Comparison of ENCODE assay signal across 16 mouse cellular contexts in the genomic region with DNA sequence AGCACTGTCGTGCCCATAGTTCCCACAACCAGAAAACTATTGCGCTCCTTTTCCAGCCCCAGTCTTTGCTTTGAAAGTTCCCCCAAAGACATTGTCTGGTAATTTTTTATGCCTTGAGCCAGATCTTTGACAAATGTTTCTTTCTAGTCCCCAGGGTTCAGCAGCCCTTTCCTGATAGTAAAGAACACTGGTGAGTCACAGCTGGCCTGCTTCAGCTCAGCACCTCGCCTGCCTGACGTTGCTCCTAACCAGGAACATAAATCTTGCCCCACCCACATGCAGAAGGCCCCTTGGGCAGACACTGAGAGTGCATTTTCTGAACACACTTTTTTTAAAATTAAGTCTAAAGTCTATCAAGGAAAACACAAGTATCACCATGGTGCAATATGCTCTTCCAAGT. TPM values are rescaled to one million over a fixed set of nuclear protein-coding genes. Genes with fewer than 3 reads are reported as not detected.
DNase-seq lines count a peak whose midpoint lies in the region; ATAC-seq and TF ChIP-seq lines count a peak whose summit lies in the region.
"Had no signal": no experiment of that assay in that cellular context is flagged by ENCODE, and none has a peak within 500 bp of the region (broad histone marks: within the 10 kb centered on the region; RNA-seq: fewer than 3 reads in every experiment).

No protein-coding gene starts in this region.

- H3K27me3 ChIP-seq in lung, embryonic 14.5 days (ENCODE audit: insufficient read depth, low read length), result no peaks in the 10 kb centered on the region
- no peaks in the 10 kb centered on the region for H3K27me3 ChIP-seq in midbrain, embryonic 14.5 days (ENCODE audit: control insufficient read depth, insufficient read depth, low read length)
- H3K27me3 ChIP-seq: neural tube, embryonic 13.5 days had no signal

- H3K4me3 ChIP-seq in lung, embryonic 14.5 days (ENCODE audit: low read depth, low read length), result no peak overlapping the region
- H3K4me3 ChIP-seq in midbrain, embryonic 14.5 days (replicated peaks; ENCODE audit: low read depth, low read length), result no peak overlapping the region
- H3K4me3 ChIP-seq: limb, embryonic 13.5 days; neural tube, embryonic 13.5 days had no signal

- no peak overlapping the region; the same call in 1 of the 2 replicates for H3K4me2 ChIP-seq in lung, embryonic 14.5 days
- no peak overlapping the region for H3K4me2 ChIP-seq in midbrain, embryonic 14.5 days (ENCODE audit: low read length)
- H3K4me2 ChIP-seq: limb, embryonic 13.5 days; neural tube, embryonic 13.5 days had no signal

- 18% methylated on average over 4 of the region's 4 CpGs for WGBS in lung, embryonic 14.5 days
- 67% methylated on average over 4 of the region's 4 CpGs for WGBS in midbrain, embryonic 14.5 days

- no peak overlapping the region for H3K9ac ChIP-seq in lung, embryonic 14.5 days
- no peak overlapping the region for H3K9ac ChIP-seq in midbrain, embryonic 14.5 days (replicated peaks; ENCODE audit: low read length)
- H3K9ac ChIP-seq: limb, embryonic 13.5 days; neural tube, embryonic 13.5 days had no signal

- no peaks in the 10 kb centered on the region for H3K36me3 ChIP-seq in lung, embryonic 14.5 days (ENCODE audit: insufficient read depth)
- H3K36me3 ChIP-seq in midbrain, embryonic 14.5 days (ENCODE audit: control insufficient read depth, insufficient read depth, low read length), result no peaks in the 10 kb centered on the region
- H3K36me3 ChIP-seq: limb, embryonic 13.5 days; neural tube, embryonic 13.5 days had no signal

- no peaks in the 10 kb centered on the region for H3K9me3 ChIP-seq in lung, embryonic 14.5 days (ENCODE audit: low read depth, low read length)
- H3K9me3 ChIP-seq in midbrain, embryonic 14.5 days (ENCODE audit: control insufficient read depth, low read length), result no peaks in the 10 kb centered on the region
- H3K9me3 ChIP-seq: limb, embryonic 13.5 days; neural tube, embryonic 13.5 days had no signal

- intact Hi-C loops in left cerebral cortex, postnatal 14 days (cut with DNase I), result no loop called here

- H3K27ac ChIP-seq in lung, embryonic 14.5 days (ENCODE audit: low read depth), result peak overlapping the region; percentile 89
- H3K27ac ChIP-seq in midbrain, embryonic 14.5 days (replicated peaks; ENCODE audit: low read depth, low read length), result no peak overlapping the region
- H3K27ac ChIP-seq: limb, embryonic 13.5 days; neural tube, embryonic 13.5 days had no signal

- peak; percentile 21 to 52 for DNase-seq in adrenal gland, postnatal 36 days
- no peak for DNase-seq in adrenal gland, postnatal 10 days
- peak; percentile 9 to 44 for DNase-seq in urinary bladder, postnatal 36 days (ENCODE audit: low spot score in 2 of 2)
- DNase-seq in urinary bladder, postnatal 10 days (ENCODE audit: low spot score), result no peak
- DNase-seq in lung, embryonic 14.5 days, result peak; percentile 86
- no peak for DNase-seq in midbrain, embryonic 14.5 days
- DNase-seq in left cerebral cortex, postnatal 14 days (ENCODE audit: low spot score in 2 of 2), result no peak
- no peak for DNase-seq in Muller cell, postnatal 12 days (ENCODE audit: inconsistent ontology term)
- DNase-seq: B cell, adult 2 months; cerebellum, postnatal 25 days; gastrocnemius, postnatal 14 days; kidney, postnatal 14 days; right cerebral cortex, postnatal 4 days had no signal

- no peak for TF ChIP-seq CTCF in lung, embryonic 14.5 days (IDR thresholded peaks at IDR 0.05; ENCODE audit: low read depth)

- H3K4me1 ChIP-seq in lung, embryonic 14.5 days (ENCODE audit: insufficient read depth), result peaks cover 10% of the 10 kb centered on the region; the same call in 1 of the 2 replicates
- H3K4me1 ChIP-seq in midbrain, embryonic 14.5 days (ENCODE audit: control insufficient read depth, insufficient read depth, low read length), result no peaks in the 10 kb centered on the region

- peak; percentile 93 for ATAC-seq in lung, embryonic 14.5 days (ENCODE audit: insufficient read depth)
- no peak for ATAC-seq in midbrain, embryonic 14.5 days (ENCODE audit: low FRiP score, low TSS enrichment)
- ATAC-seq: Patski had no signal

RNA-seq across cellular contexts. Expression of a gene that starts 3.6 kb away (rescaled TPM):
- total RNA-seq in adrenal gland, postnatal 36 days (2021), result not detected
- not detected for total RNA-seq in adrenal gland, postnatal 10 days (2021)
- polyA plus RNA-seq in lung, embryonic 14.5 days (2014; fragmentation: Nextera tagmentation; extraction: Ambion mirVana), result not detected in 2 replicates
- polyA plus RNA-seq in midbrain, embryonic 14.5 days (2014; fragmentation: Nextera tagmentation; extraction: Ambion mirVana), result not detected in 2 replicates
- total RNA-seq in left cerebral cortex, postnatal 14 days (2021), result not detected
- total RNA-seq: gastrocnemius, postnatal 14 days had no signal
- polyA plus RNA-seq: neural tube, embryonic 13.5 days; Patski had no signal

RNA-seq across cellular contexts. Expression of a gene that starts 14.8 kb away (rescaled TPM):
- total RNA-seq in adrenal gland, postnatal 36 days (2021), result 1 to 10 TPM; 1.2 to 3.7 TPM
- total RNA-seq in adrenal gland, postnatal 10 days (2021), result 1 to 10 TPM; 3.7 to 4.1 TPM
- 3.3 and 4.3 TPM in 2 replicates for polyA plus RNA-seq in lung, embryonic 14.5 days (2014; fragmentation: Nextera tagmentation; extraction: Ambion mirVana)
- polyA plus RNA-seq in midbrain, embryonic 14.5 days (2014; fragmentation: Nextera tagmentation; extraction: Ambion mirVana), result 20.9 and 30.3 TPM in 2 replicates
- total RNA-seq in left cerebral cortex, postnatal 14 days (2021), result 10 to 100 TPM; 38.2 to 43.7 TPM

Comparison
In these comparisons a context has a peak if more than half of its experiments do, and no peak if none do; other contexts are left out.
1. DNase-seq: peak in adrenal gland, postnatal 36 days (2 of 2), urinary bladder, postnatal 36 days (2 of 2) and lung, embryonic 14.5 days (single experiment); none in adrenal gland, postnatal 10 days (single experiment), urinary bladder, postnatal 10 days (single experiment), midbrain, embryonic 14.5 days (single experiment), left cerebral cortex, postnatal 14 days (0 of 2) and Muller cell, postnatal 12 days (single experiment).
2. RNA of a gene that starts 14.8 kb away (total RNA-seq): 38.2 to 43.7 TPM in left cerebral cortex, postnatal 14 days; 3.7 to 4.1 TPM in adrenal gland, postnatal 10 days and 1.2 to 3.7 TPM in adrenal gland, postnatal 36 days; every median in the first group is over 4 times any median in the second.